Mouse (Mus musculus): ENCODE results near the gene Mki67. TPM values are rescaled to one million over a fixed set of nuclear protein-coding genes. Genes with fewer than 3 reads are reported as not detected.

The Mki67 gene
- polyA plus RNA-seq, 1 experiment from 2014 or later, result 51.4 TPM

DNA sequence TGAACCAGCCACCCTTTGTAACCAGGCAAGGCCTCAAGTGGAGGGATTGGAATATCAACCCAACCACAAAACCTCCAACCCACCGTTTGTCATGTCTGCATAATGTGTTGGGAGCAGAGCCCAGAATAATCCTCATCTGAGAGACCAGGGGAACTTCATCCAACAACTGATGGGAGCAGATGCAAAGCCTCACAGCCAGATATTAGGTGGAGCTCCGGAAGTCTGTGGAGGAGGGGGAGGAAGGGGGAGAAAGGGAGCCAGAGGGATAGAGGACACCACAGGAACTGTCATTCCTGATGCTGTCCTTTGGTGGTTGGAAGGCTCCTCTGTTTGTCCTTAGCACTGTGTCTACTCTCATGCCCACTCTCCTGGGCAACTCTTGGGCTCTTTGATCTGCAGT, 28.9 kb upstream of the Mki67 start:
- Histone ChIP-seq H3K4me1 (ENCODE audit: control insufficient read depth, insufficient read depth, low read length) (peaks cover 15% of the 10 kb centered on the region), H3K4me3 (ENCODE audit: low read depth, low read length) (no peak overlapping the region), H3K36me3 (ENCODE audit: control insufficient read depth, insufficient read depth, low read length) (no peaks in the 10 kb centered on the region), H3K4me2 (ENCODE audit: low read depth, low read length) (no peak overlapping the region), H3K9me3 (ENCODE audit: control insufficient read depth, low read length) (peaks cover 9% of the 10 kb centered on the region; the same call in 1 of the 2 replicates), H3K27ac (replicated peaks; ENCODE audit: low read depth, low read length) (no peak overlapping the region), H3K9ac (ENCODE audit: low read depth, low read length) (no peak overlapping the region), H3K27me3 (replicated peaks; ENCODE audit: control insufficient read depth, insufficient read depth, low read length) (no peaks in the 10 kb centered on the region)
- 0 out of 2 replicates have a peak, but pooled peaks have one; percentile 12 for ATAC-seq (ENCODE audit: low read depth)
- peak; percentile 70 for DNase-seq (ENCODE audit: low spot score)
- WGBS, result 27% methylated on average over 2 of the region's 2 CpGs

GRCm38 (mm10) chr7:135740453-135740852, 24.3 kb upstream of the Mki67 start:
- peaks cover 5% of the 10 kb centered on the region for H3K4me1 ChIP-seq (ENCODE audit: control insufficient read depth, insufficient read depth, low read length)
- H3K9ac ChIP-seq (ENCODE audit: low read depth, low read length), result no peak overlapping the region
- ATAC-seq (ENCODE audit: low read depth) (no peak), DNase-seq (ENCODE audit: low spot score) (peak; percentile 70)
- no peak overlapping the region for H3K27ac ChIP-seq (replicated peaks; ENCODE audit: low read depth, low read length)
- no peaks in the 10 kb centered on the region for H3K36me3 ChIP-seq (ENCODE audit: control insufficient read depth, insufficient read depth, low read length)
- no peaks in the 10 kb centered on the region for H3K27me3 ChIP-seq (replicated peaks; ENCODE audit: control insufficient read depth, insufficient read depth, low read length)
- H3K4me3 ChIP-seq (ENCODE audit: low read depth, low read length), result no peak overlapping the region
- no peak overlapping the region for H3K4me2 ChIP-seq (ENCODE audit: low read depth, low read length)
- WGBS, result 19% methylated on average over 3 of the region's 3 CpGs
- H3K9me3 ChIP-seq (ENCODE audit: control insufficient read depth, low read length), result peaks cover 9% of the 10 kb centered on the region; the same call in 1 of the 2 replicates

GRCm38 (mm10) chr7:135736581-135736886, 20.4 kb upstream of the Mki67 start:
- WGBS, result 33% methylated on average over 3 of the region's 3 CpGs
- H3K27me3 ChIP-seq (replicated peaks; ENCODE audit: control insufficient read depth, insufficient read depth, low read length), result no peaks in the 10 kb centered on the region
- H3K4me3 ChIP-seq (ENCODE audit: low read depth, low read length), result no peak overlapping the region
- no peaks in the 10 kb centered on the region for H3K4me1 ChIP-seq (ENCODE audit: control insufficient read depth, insufficient read depth, low read length)
- no peaks in the 10 kb centered on the region for H3K9me3 ChIP-seq (ENCODE audit: control insufficient read depth, low read length)
- DNase-seq (ENCODE audit: low spot score) (no peak), ATAC-seq (ENCODE audit: low read depth) (no peak)
- no peaks in the 10 kb centered on the region for H3K36me3 ChIP-seq (ENCODE audit: control insufficient read depth, insufficient read depth, low read length)
- H3K4me2 ChIP-seq (ENCODE audit: low read depth, low read length), result no peak overlapping the region
- H3K9ac ChIP-seq (ENCODE audit: low read depth, low read length), result no peak overlapping the region
- no peak overlapping the region for H3K27ac ChIP-seq (replicated peaks; ENCODE audit: low read depth, low read length)

GRCm38 (mm10) chr7:135735691-135736580, 19.8 kb upstream of the Mki67 start:
- Histone ChIP-seq H3K4me2 (ENCODE audit: low read depth, low read length) (peak overlapping the region; percentile 45), H3K9ac (ENCODE audit: low read depth, low read length) (peak overlapping the region; percentile 15), H3K4me1 (ENCODE audit: control insufficient read depth, insufficient read depth, low read length) (no peaks in the 10 kb centered on the region), H3K4me3 (ENCODE audit: low read depth, low read length) (peak overlapping the region; percentile 21), H3K36me3 (ENCODE audit: control insufficient read depth, insufficient read depth, low read length) (no peaks in the 10 kb centered on the region), H3K27ac (replicated peaks; ENCODE audit: low read depth, low read length) (peak overlapping the region; percentile 61), H3K9me3 (ENCODE audit: control insufficient read depth, low read length) (no peaks in the 10 kb centered on the region), H3K27me3 (replicated peaks; ENCODE audit: control insufficient read depth, insufficient read depth, low read length) (no peaks in the 10 kb centered on the region)
- 20% methylated on average over 31 of the region's 31 CpGs for WGBS
- ATAC-seq (ENCODE audit: low read depth) (peak; percentile 97), DNase-seq (ENCODE audit: low spot score) (peak; percentile 93)

DNA sequence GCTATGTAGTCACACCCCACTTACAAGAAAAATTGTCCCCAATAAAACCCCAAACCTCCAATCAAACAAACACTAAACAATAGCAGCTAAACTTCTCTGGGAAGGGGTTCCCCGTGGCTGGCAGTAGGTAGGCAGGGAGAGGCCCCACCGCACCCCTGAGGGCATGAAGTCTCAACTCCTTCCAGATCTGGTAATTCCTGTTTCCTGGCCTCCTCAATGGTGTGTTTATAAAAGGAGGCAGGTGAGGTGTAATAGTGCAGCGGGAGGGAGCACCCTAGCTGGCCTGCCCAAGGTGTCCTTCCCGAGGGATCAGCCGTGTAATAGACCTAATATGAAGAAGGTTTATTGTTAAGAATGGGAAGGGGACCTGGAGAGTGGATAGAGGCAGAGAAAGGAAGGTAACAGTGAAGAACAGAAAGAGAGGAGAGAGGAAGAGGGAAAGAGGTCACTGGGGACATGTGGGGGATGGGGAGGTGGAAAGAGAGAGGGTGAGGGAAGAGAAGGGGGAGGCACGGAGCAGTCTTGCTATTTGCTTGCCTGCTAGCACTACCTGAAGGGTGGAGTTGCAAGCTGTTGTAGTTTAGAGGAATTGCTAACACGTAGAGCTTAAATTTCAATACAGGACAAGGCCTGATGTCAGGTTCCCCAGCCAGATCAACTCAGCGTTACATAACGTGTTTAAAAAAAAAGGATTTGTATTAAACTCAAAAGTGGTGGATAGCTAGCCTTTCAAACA, 18.9 kb upstream of the Mki67 start:
- Histone ChIP-seq H3K4me3 (ENCODE audit: low read depth, low read length) (no peak overlapping the region), H3K9me3 (ENCODE audit: control insufficient read depth, low read length) (no peaks in the 10 kb centered on the region), H3K4me2 (ENCODE audit: low read depth, low read length) (peak overlapping the region; percentile 45), H3K9ac (ENCODE audit: low read depth, low read length) (peak overlapping the region; percentile 15), H3K4me1 (ENCODE audit: control insufficient read depth, insufficient read depth, low read length) (no peaks in the 10 kb centered on the region), H3K27me3 (replicated peaks; ENCODE audit: control insufficient read depth, insufficient read depth, low read length) (no peaks in the 10 kb centered on the region), H3K36me3 (ENCODE audit: control insufficient read depth, insufficient read depth, low read length) (no peaks in the 10 kb centered on the region), H3K27ac (replicated peaks; ENCODE audit: low read depth, low read length) (peak overlapping the region; percentile 61)
- ATAC-seq (ENCODE audit: low read depth) (peak; percentile 48), DNase-seq (ENCODE audit: low spot score) (peak; percentile 85)
- 61% methylated on average over 9 of the region's 9 CpGs for WGBS

DNA sequence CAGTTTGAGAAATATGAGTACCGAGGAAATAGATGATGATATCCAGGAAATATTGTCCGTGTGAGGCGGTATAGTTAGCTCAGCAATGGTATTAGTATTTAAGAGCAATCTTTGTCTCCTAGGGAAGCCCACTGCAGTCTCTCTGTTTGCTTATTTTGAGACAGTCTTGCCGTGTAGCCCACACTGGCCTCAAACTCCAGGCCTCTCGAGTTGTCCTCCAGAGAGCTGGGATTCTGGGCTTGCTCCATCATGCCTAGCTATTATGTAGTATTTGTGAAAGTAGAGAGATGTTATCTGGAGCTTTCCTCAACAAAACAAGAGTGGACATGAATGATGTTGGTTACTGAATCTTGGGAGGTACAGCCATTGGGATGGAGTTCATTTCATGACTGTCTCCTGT, 18.2 kb upstream of the Mki67 start:
- ATAC-seq (ENCODE audit: low read depth) (no peak), DNase-seq (ENCODE audit: low spot score) (no peak)
- Histone ChIP-seq H3K27me3 (replicated peaks; ENCODE audit: control insufficient read depth, insufficient read depth, low read length) (no peaks in the 10 kb centered on the region), H3K9me3 (ENCODE audit: control insufficient read depth, low read length) (no peaks in the 10 kb centered on the region), H3K4me1 (ENCODE audit: control insufficient read depth, insufficient read depth, low read length) (no peaks in the 10 kb centered on the region), H3K27ac (replicated peaks; ENCODE audit: low read depth, low read length) (0 out of 2 replicates have a peak overlapping the region, but pooled peaks have one; percentile 22), H3K4me3 (ENCODE audit: low read depth, low read length) (no peak overlapping the region), H3K4me2 (ENCODE audit: low read depth, low read length) (no peak overlapping the region), H3K9ac (ENCODE audit: low read depth, low read length) (no peak overlapping the region), H3K36me3 (ENCODE audit: control insufficient read depth, insufficient read depth, low read length) (no peaks in the 10 kb centered on the region)
- WGBS, result 85% methylated on average over 5 of the region's 5 CpGs

- no peaks in the 10 kb centered on the region for H3K9me3 ChIP-seq (ENCODE audit: control insufficient read depth, low read length)
- 83% methylated on average over 12 of the region's 12 CpGs for WGBS
- no peak overlapping the region for H3K27ac ChIP-seq (replicated peaks; ENCODE audit: low read depth, low read length)
- H3K4me3 ChIP-seq (ENCODE audit: low read depth, low read length), result no peak overlapping the region
- no peaks in the 10 kb centered on the region for H3K36me3 ChIP-seq (ENCODE audit: control insufficient read depth, insufficient read depth, low read length)
- no peak overlapping the region for H3K9ac ChIP-seq (ENCODE audit: low read depth, low read length)
- no peak overlapping the region for H3K4me2 ChIP-seq (ENCODE audit: low read depth, low read length)
- DNase-seq (ENCODE audit: low spot score) (no peak), ATAC-seq (ENCODE audit: low read depth) (no peak)
- no peaks in the 10 kb centered on the region for H3K4me1 ChIP-seq (ENCODE audit: control insufficient read depth, insufficient read depth, low read length)
- H3K27me3 ChIP-seq (replicated peaks; ENCODE audit: control insufficient read depth, insufficient read depth, low read length), result no peaks in the 10 kb centered on the region
Observed at GRCm38 (mm10) chr7:135728038-135728437, 11.9 kb upstream of the Mki67 start.

DNA sequence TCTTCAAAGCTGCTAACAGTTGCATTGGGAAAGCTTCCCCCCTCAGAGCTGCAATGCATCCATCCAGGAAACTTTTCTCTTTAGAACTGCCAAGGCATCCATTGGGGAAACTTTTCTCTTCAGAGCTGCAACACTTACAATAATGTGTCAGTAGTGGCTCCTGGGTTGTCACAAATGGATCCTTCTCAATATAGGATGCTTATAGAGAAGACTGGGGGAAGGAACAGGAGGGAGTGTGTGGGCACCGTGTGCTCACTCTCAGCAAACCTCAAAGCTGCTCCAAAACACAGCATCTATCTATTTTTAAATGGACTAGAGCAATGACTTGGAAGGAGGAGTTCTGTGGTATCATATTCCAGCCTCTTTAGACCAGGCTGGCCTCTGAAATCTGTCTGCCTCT, 10.5 kb upstream of the Mki67 start:
- Histone ChIP-seq H3K9me3 (ENCODE audit: control insufficient read depth, low read length) (no peaks in the 10 kb centered on the region), H3K4me3 (ENCODE audit: low read depth, low read length) (no peak overlapping the region), H3K27ac (replicated peaks; ENCODE audit: low read depth, low read length) (no peak overlapping the region), H3K27me3 (replicated peaks; ENCODE audit: control insufficient read depth, insufficient read depth, low read length) (no peaks in the 10 kb centered on the region), H3K4me2 (ENCODE audit: low read depth, low read length) (no peak overlapping the region), H3K9ac (ENCODE audit: low read depth, low read length) (no peak overlapping the region), H3K4me1 (ENCODE audit: control insufficient read depth, insufficient read depth, low read length) (no peaks in the 10 kb centered on the region), H3K36me3 (ENCODE audit: control insufficient read depth, insufficient read depth, low read length) (no peaks in the 10 kb centered on the region)
- ATAC-seq (ENCODE audit: low read depth), result no peak
- DNase-seq (ENCODE audit: low spot score), result no peak
- WGBS, result 58% methylated on average over 1 of the region's 1 CpGs

All from embryonic facial prominence, embryonic 14.5 days (tissue).